In genomic region chr6:99521038-99521640, GRCm38 (mm10) we compare ENCODE assay signal across 8 mouse cellular contexts. TPM values are rescaled to one million over a fixed set of nuclear protein-coding genes. Genes with fewer than 3 reads are reported as not detected.
DNase-seq lines count a peak whose midpoint lies in the region; ATAC-seq lines count a peak whose summit lies in the region.

No protein-coding gene starts in this region.

- H3K27ac ChIP-seq in hindbrain, embryonic 14.5 days = peak overlapping the region; percentile 100

- H3K9ac ChIP-seq in hindbrain, embryonic 14.5 days = peak overlapping the region; percentile 98

- intact Hi-C loops in left cerebral cortex, postnatal 36 days (cut with DNase I) = loop anchor here (5.0 to 10.0 kb wide), 5 partner anchors 34 to 996 kb away; no protein-coding TSS in a partner anchor

- peak overlapping the region; percentile 99 for H3K4me2 ChIP-seq in hindbrain, embryonic 14.5 days (replicated peaks)

- 0 out of 2 replicates have a peak, but pooled peaks cover 3% of the 10 kb centered on the region for H3K4me1 ChIP-seq in hindbrain, embryonic 14.5 days (replicated peaks; ENCODE audit: control insufficient read depth, insufficient read depth, low read length)

- peak; percentile 74 for DNase-seq in Muller cell, postnatal 12 days (ENCODE audit: inconsistent ontology term)
- peak; percentile 41 for DNase-seq in cerebellum, adult 8-10 months
- peak; percentile 58 for DNase-seq in gastrocnemius, adult 18-20 months (ENCODE audit: low spot score)
- DNase-seq in hindbrain, embryonic 14.5 days (ENCODE audit: low spot score) = no peak
- peak; percentile 60 to 62 for DNase-seq in left cerebral cortex, postnatal 36 days (ENCODE audit: low spot score in 2 of 2)
- peak; percentile 12 for DNase-seq in spleen, adult 12 weeks (ENCODE audit: low spot score)

- peak; percentile 52 for ATAC-seq in hindbrain, embryonic 14.5 days (ENCODE audit: low FRiP score)
- peak; percentile 10 for ATAC-seq in megakaryocyte-erythroid progenitor cell, adult 5-6 weeks (replicated peaks; ENCODE audit: low FRiP score, low TSS enrichment, poor library complexity, severe bottlenecking)
- ATAC-seq in inflammation-experienced regulatory T-cells, adult 6 months = no peak

- peak overlapping the region; percentile 82 for H3K4me3 ChIP-seq in hindbrain, embryonic 14.5 days (replicated peaks; ENCODE audit: low read length)

- H3K27me3 ChIP-seq in hindbrain, embryonic 14.5 days (ENCODE audit: control insufficient read depth, insufficient read depth, low read length) = 0 out of 2 replicates have a peak, but pooled peaks cover 5% of the 10 kb centered on the region

- no peaks in the 10 kb centered on the region for H3K9me3 ChIP-seq in hindbrain, embryonic 14.5 days (ENCODE audit: control insufficient read depth, low read length)

- H3K36me3 ChIP-seq in hindbrain, embryonic 14.5 days (replicated peaks; ENCODE audit: control insufficient read depth, insufficient read depth) = no peaks in the 10 kb centered on the region

- under 1% methylated on average over 50 of the region's 54 CpGs for WGBS in hindbrain, embryonic 14.5 days

RNA-seq across cellular contexts. Expression of gene Foxp1, which starts 1.4 kb away (rescaled TPM):
- total RNA-seq in gastrocnemius, adult 18-20 months (2021) = 10 to 100 TPM; 10.1 to 15.8 TPM
- polyA plus RNA-seq in hindbrain, embryonic 14.5 days (2014; fragmentation: Nextera tagmentation; extraction: Ambion mirVana) = 68.3 and 70.5 TPM in 2 replicates
- 100 to 1,000 TPM; 142 TPM for total RNA-seq in left cerebral cortex, postnatal 36 days (2021)
- 46.2 and 55.0 TPM in 2 replicates for total RNA-seq in megakaryocyte-erythroid progenitor cell, adult 5-6 weeks (2014; fragmentation: Nextera tagmentation)
- 35.0 and 40.4 TPM in 2 replicates for total RNA-seq in megakaryocyte-erythroid progenitor cell, adult 5-6 weeks (2017)
- polyA plus RNA-seq in inflammation-experienced regulatory T-cells, adult 6 months (2017; shearing (Covaris generic)) = 100 to 1,000 TPM in 2 of 3 experiments, 10 to 100 TPM in 1; 83.3 to 273 (median 271) TPM
